Mouse (Mus musculus) neural tube, embryonic 14.5 days (tissue): ENCODE results near the gene 1700034J05Rik. TPM values are rescaled to one million over a fixed set of nuclear protein-coding genes. Genes with fewer than 3 reads are reported as not detected.

ENCODE experiments used
- ATAC-seq: fragments of 200-750 bp; cut with Nextera tagmentation; 2 replicates; pipeline ENCODE4 v1.8.0; 2017; ENCODE audit warnings: low read depth, mild to moderate bottlenecking, moderate TSS enrichment, moderate library complexity
- H3K27ac ChIP-seq: fragments of 300-500 bp; sonication (generic); 2 replicates; pipeline ENCODE4 v1.5.1; 2014; ENCODE audit warnings: low read depth, mild to moderate bottlenecking, control low read depth, low read length, moderate library complexity, mixed read lengths
- H3K27me3 ChIP-seq: fragments of 300-500 bp; sonication (generic); 2 replicates; pipeline ENCODE4 v1.6.1; 2014; ENCODE audit warnings: low read length; ENCODE audit not compliant: control insufficient read depth, insufficient read depth
- H3K36me3 ChIP-seq: fragments of 300-500 bp; sonication (generic); 2 replicates; pipeline ENCODE4 v1.6.1; 2014; ENCODE audit warnings: low read length, mixed read lengths; ENCODE audit not compliant: control insufficient read depth, insufficient read depth
- H3K4me1 ChIP-seq: fragments of 300-500 bp; sonication (generic); 2 replicates; pipeline ENCODE4 v1.6.1; 2014; ENCODE audit warnings: low read length; ENCODE audit not compliant: control insufficient read depth, insufficient read depth
- H3K4me2 ChIP-seq: fragments of 300-500 bp; sonication (generic); 2 replicates; pipeline ENCODE4 v1.6.1; 2014; ENCODE audit warnings: mild to moderate bottlenecking, low read depth, low read length, control low read depth
- H3K4me3 ChIP-seq: fragments of 300-500 bp; sonication (generic); 2 replicates; pipeline ENCODE4 v1.5.1; 2014; ENCODE audit warnings: low read depth, low read length, control low read depth, mixed read lengths
- H3K9ac ChIP-seq: fragments of 300-500 bp; sonication (generic); replicated peaks from 2 replicates; pipeline ENCODE4 v1.6.1; 2014; ENCODE audit warnings: low read depth, mild to moderate bottlenecking, control low read depth, low read length, mixed read lengths
- H3K9me3 ChIP-seq: fragments of 300-500 bp; sonication (generic); 2 replicates; pipeline ENCODE4 v1.6.1; 2016; ENCODE audit warnings: low read length; ENCODE audit not compliant: control insufficient read depth
- WGBS: fragments of 180-500 bp; shearing (Covaris S2); extraction: QIAGEN DNeasy Blood & Tissue Kit; methylation state at CpG from one replicate; pipeline ENCODE4 v1.1.7; 2014; 5-methylcytosine and 5-hydroxymethylcytosine counted together
- polyA plus RNA-seq: library from polyadenylated mRNA; unstranded; fragments of >200 nt; fragmentation: Nextera tagmentation; extraction: Ambion mirVana; gene quantifications from 2 replicates; pipeline ENCODE4 v1.2.1, GENCODE M21; 2014

The 1700034J05Rik gene
- polyA plus RNA-seq, 1 experiment from 2014 or later: 0.12 TPM

DNA sequence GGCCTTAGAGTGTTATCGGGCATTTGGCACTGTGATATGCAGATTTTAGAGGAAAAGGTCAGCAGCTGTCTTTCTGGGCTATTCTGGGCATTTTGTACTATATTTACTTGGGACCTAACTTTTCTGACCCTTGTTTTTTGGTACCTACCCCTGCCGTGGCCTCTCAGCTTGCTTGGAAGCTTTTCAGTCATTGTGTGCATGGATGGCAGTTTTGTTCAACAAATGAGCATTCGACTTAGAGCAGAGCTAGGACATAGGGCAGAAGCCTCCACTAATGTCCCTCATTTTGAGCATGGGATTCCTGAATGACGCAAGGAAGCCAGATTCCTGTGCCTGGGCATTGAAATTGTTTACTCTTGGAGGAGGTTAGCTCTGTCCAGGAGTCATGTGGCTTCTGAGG lies 9.4 kb downstream of the 1700034J05Rik start:
- H3K27me3 ChIP-seq: no peaks in the 10 kb centered on the region
- H3K9ac ChIP-seq: no peak overlapping the region
- H3K4me1 ChIP-seq: no peaks in the 10 kb centered on the region
- no peaks in the 10 kb centered on the region for H3K36me3 ChIP-seq
- ATAC-seq: no peak
- no peaks in the 10 kb centered on the region for H3K9me3 ChIP-seq
- WGBS: 64% methylated on average over 4 of the region's 4 CpGs
- H3K27ac ChIP-seq: no peak overlapping the region
- H3K4me2 ChIP-seq: no peak overlapping the region
- H3K4me3 ChIP-seq: no peak overlapping the region

DNA sequence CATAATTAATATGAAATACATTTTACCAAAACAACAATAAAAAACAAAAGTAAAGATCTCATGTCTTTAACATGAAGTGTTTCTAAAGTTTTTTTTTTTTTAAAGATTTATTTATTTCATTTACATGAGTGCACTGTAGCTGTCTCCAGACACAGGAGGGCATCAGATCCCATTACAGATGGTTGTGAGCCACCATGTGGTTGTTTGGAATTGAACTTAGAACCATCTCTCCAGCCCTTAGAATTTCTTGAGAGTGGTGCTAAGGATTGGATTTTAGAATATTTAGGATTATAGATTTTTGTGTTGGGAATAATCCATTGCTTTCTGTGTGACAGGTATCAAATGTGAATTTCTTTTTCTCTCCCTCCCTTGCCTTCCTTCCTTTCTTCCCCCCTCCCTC lies 10.2 kb downstream of the 1700034J05Rik start:
- ATAC-seq: no peak

DNA sequence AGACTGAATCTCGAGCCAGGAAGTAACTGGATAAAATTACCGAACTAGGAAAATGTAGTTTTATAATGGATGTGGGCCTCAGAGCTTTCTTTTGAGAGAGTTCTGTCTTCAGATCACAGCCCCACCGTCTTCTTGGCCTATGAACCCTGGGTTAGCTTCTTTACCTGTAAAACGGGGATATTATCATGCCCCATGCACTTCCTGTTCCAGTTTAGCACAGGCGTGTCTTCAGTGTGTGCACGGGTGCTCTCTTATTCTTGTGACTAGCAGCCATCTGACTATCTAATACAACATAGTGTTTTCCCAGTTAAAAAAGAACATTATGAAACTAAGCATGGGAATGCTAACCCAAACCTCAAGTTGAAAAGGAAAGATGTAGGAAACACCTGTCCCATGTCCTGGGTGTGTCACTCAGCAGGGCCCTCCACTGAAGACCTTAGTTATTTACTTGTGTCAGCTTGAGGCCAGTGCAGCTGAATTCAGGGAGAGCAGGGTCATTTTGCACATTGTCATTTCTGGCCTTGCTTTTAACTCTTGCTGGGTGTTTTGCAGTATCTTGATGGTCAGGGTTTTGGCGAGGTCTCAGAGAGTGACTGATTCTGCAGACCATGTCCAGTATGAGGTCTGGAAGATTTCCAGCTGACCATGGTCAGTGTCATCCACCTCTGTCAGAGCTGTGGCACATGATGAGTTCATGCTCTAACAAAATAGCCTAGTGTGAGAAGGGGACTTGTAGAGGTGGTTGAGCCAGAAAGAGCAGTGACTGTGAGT lies 12.5 kb downstream of the 1700034J05Rik start:
- Histone ChIP-seq H3K9ac (no peak overlapping the region), H3K36me3 (no peaks in the 10 kb centered on the region), H3K27me3 (no peaks in the 10 kb centered on the region), H3K9me3 (no peaks in the 10 kb centered on the region), H3K4me1 (no peaks in the 10 kb centered on the region), H3K4me2 (no peak overlapping the region), H3K4me3 (no peak overlapping the region), H3K27ac (no peak overlapping the region)
- 89% methylated on average over 7 of the region's 7 CpGs for WGBS
- ATAC-seq: no peak

More for the DNA sequence above, 10.2 kb downstream of the 1700034J05Rik start:
- no peaks in the 10 kb centered on the region for H3K9me3 ChIP-seq
- H3K4me2 ChIP-seq: no peak overlapping the region
- no peak overlapping the region for H3K4me3 ChIP-seq
- no peak overlapping the region for H3K27ac ChIP-seq
- no peaks in the 10 kb centered on the region for H3K27me3 ChIP-seq
- H3K9ac ChIP-seq: no peak overlapping the region
- no peaks in the 10 kb centered on the region for H3K36me3 ChIP-seq
- no peaks in the 10 kb centered on the region for H3K4me1 ChIP-seq

DNA sequence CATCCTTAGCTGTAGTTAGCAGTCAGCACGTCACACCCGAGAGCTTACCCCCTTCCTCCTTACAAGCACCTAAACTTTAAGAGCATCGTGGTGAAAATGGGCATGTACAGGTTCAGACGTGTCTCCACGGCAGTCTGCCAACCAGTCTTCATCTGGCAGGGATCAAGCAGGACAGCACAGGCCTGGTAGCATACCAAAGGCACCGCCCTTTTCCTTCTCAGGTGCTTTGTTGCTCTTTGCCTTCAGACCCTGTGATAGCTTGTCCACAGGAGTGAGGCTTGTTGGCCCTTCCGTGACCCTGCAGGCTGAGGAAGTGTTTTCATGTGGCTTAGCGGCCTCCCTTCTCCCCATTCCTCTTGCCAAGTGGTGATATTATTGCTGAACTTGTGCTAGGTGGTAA lies 15.2 kb downstream of the 1700034J05Rik start:
- Histone ChIP-seq H3K4me1 (no peaks in the 10 kb centered on the region), H3K4me3 (no peak overlapping the region), H3K9me3 (no peaks in the 10 kb centered on the region), H3K27me3 (no peaks in the 10 kb centered on the region), H3K9ac (no peak overlapping the region), H3K4me2 (no peak overlapping the region), H3K36me3 (no peaks in the 10 kb centered on the region), H3K27ac (no peak overlapping the region)
- 93% methylated on average over 8 of the region's 8 CpGs for WGBS
- ATAC-seq: no peak

DNA sequence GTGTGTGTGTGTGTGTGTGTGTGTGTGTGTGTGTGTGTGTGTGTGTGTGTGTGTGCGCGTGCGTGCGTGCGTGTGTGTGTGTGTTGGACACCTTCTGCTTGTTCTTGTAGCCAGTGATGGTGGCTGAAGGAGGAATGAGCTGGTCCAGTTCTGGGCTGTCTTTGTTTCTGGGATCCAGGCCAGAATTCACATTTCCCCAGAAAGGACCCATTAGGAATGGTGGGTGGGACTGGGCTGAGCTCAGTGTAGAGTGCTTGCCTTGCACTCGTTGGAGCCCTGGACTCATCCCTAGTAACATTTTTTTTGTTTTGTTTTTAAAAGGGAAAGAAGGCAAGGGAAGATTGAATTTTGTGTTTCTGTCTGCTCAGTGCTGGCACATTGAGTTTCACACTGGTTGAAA lies 18.3 kb downstream of the 1700034J05Rik start:
- no peak overlapping the region for H3K9ac ChIP-seq
- no peaks in the 10 kb centered on the region for H3K36me3 ChIP-seq
- H3K9me3 ChIP-seq: no peaks in the 10 kb centered on the region
- no peak for ATAC-seq
- 86% methylated on average over 6 of the region's 6 CpGs for WGBS
- H3K27ac ChIP-seq: no peak overlapping the region
- H3K4me1 ChIP-seq: no peaks in the 10 kb centered on the region
- no peaks in the 10 kb centered on the region for H3K27me3 ChIP-seq
- no peak overlapping the region for H3K4me2 ChIP-seq
- H3K4me3 ChIP-seq: no peak overlapping the region

DNA sequence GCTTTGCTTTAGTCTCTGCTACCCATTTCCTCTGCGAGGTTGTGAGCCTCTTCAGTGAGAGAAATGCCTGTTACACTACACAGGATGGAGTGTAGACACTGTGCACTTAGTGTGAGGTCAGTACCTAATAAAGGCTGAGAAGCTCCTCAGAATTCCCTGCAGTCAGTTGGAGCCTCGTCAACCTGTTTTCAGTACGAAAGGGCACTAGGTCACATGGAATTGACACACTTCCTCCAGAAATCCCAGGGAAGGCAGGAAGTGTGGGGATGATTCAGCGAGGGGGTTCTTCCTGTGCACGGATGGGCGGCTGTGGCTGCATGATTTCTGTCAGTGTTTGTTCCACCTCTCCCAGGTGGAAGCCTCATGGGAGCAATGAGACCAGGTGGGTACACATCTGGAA lies 21.1 kb downstream of the 1700034J05Rik start:
- no peaks in the 10 kb centered on the region for H3K27me3 ChIP-seq
- no peak overlapping the region for H3K4me3 ChIP-seq
- H3K36me3 ChIP-seq: no peaks in the 10 kb centered on the region
- H3K9me3 ChIP-seq: no peaks in the 10 kb centered on the region
- WGBS: 70% methylated on average over 6 of the region's 6 CpGs
- no peak for ATAC-seq
- no peak overlapping the region for H3K4me2 ChIP-seq
- H3K27ac ChIP-seq: no peak overlapping the region
- no peak overlapping the region for H3K9ac ChIP-seq
- no peaks in the 10 kb centered on the region for H3K4me1 ChIP-seq

DNA sequence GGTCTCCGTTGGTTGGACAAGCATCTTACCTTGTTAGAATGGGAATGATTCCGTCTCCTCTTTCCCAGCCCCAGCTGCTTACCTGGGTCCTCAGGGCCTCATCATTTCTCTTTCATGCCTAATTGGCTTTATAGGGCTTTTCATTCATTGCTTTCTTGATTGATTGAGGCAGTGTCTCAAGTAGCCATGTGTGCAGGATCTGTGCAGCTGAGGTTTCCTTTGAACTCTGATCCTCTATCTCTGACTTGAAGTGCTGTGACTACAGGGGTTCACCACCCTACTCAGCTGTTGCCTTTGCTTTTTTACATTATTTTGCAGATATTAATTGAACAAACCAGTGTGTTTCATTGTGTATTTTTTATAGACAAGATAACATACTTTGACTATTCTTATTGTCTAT lies 25.2 kb downstream of the 1700034J05Rik start:
- ATAC-seq: peak; percentile 38; the same call in 1 of the 2 replicates
- Histone ChIP-seq H3K27ac (no peak overlapping the region), H3K4me1 (no peaks in the 10 kb centered on the region), H3K27me3 (no peaks in the 10 kb centered on the region), H3K9me3 (no peaks in the 10 kb centered on the region), H3K9ac (no peak overlapping the region), H3K4me3 (no peak overlapping the region), H3K36me3 (no peaks in the 10 kb centered on the region), H3K4me2 (no peak overlapping the region)
- 31% methylated on average over 2 of the region's 2 CpGs for WGBS

DNA sequence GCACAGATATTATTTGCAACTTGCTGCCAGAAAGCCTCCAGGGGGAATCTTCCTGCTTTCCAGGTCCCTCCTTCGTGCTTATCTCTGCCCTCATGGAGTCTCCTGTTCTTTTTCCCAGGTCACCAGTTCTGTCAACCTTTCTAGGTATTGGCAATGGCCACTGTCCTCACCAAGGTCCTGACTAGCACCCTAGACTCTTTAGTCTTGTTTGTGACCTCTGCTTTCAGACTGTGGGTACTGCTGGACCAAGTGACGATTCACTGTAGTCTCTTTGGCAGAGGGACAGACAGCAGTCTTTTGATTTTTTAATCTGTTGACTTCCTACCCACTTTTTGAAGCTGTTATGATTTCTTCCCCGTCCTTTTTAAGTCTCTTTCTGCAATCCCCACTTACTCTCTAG lies 26.1 kb downstream of the 1700034J05Rik start:
- 73% methylated on average over 3 of the region's 3 CpGs for WGBS
- Histone ChIP-seq H3K4me2 (no peak overlapping the region), H3K9me3 (no peaks in the 10 kb centered on the region), H3K27me3 (no peaks in the 10 kb centered on the region), H3K4me3 (no peak overlapping the region), H3K27ac (no peak overlapping the region), H3K4me1 (no peaks in the 10 kb centered on the region), H3K9ac (no peak overlapping the region), H3K36me3 (no peaks in the 10 kb centered on the region)
- ATAC-seq: no peak

DNA sequence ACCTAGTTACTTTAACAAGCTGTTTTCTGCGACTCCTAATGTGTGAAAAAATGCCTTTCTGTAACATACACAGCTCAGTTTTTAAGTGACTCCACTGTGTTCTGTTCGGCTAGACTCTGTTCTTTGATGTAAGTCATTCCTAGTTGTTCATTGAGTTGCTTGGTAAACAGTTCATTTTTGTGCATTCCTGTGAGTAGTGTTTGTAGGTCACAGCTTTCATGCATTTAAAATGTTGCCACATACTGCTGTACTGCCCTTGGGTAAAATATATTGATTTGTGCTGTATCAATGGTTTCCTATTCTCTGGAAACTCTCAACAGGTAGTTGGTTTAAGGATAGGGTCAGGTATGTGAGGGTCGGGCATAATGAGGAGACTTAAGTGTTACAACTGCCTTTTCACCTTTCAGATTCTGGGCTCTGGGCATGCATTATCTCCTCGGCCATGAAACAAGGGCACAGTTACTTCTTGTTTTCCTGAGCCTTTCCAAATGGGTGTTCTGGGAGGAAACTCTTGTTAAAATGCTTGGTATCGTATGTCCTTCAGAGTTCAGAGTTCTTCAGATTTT lies 27.7 kb downstream of the 1700034J05Rik start:
- Histone ChIP-seq H3K27ac (no peak overlapping the region), H3K4me3 (no peak overlapping the region), H3K4me2 (no peak overlapping the region), H3K4me1 (no peaks in the 10 kb centered on the region), H3K27me3 (no peaks in the 10 kb centered on the region), H3K9me3 (no peaks in the 10 kb centered on the region), H3K9ac (no peak overlapping the region), H3K36me3 (no peaks in the 10 kb centered on the region)
- WGBS: 83% methylated on average over 5 of the region's 5 CpGs
- no peak for ATAC-seq
